Comparison of ENCODE assay signal across 14 mouse cellular contexts in genomic region chr5:35070953-35071352, GRCm38 (mm10). TPM values are rescaled to one million over a fixed set of nuclear protein-coding genes. Genes with fewer than 3 reads are reported as not detected.
A peak's percentile ranks its signal among the peaks of the same experiment; 100 is the strongest.
DNase-seq lines count a peak whose midpoint lies in the region; ATAC-seq and TF ChIP-seq lines count a peak whose summit lies in the region.
"Had no signal": no experiment of that assay in that cellular context is flagged by ENCODE, and none has a peak within 500 bp of the region (broad histone marks: within the 10 kb centered on the region; RNA-seq: fewer than 3 reads in every experiment).

No protein-coding gene starts in this region.

- H3K4me3 ChIP-seq in hindbrain, embryonic 10.5 days, result no peak overlapping the region
- H3K4me3 ChIP-seq in hindbrain, embryonic 11.5 days (ENCODE audit: low read depth, low read length), result no peak overlapping the region
- no peak overlapping the region for H3K4me3 ChIP-seq in stomach, embryonic 16.5 days (replicated peaks; ENCODE audit: low read length)
- H3K4me3 ChIP-seq in stomach, postnatal 0 days (ENCODE audit: low read depth, low read length), result no peak overlapping the region
- H3K4me3 ChIP-seq in kidney, embryonic 16.5 days (ENCODE audit: low read length), result no peak overlapping the region
- H3K4me3 ChIP-seq: erythroblast, embryonic 14.5 days; liver, embryonic 12.5 days had no signal

- TF ChIP-seq CTCF in stomach, postnatal 0 days (IDR thresholded peaks at IDR 0.05; ENCODE audit: low read depth), result no peak

- TF ChIP-seq EP300 in stomach, postnatal 0 days (optimal IDR thresholded peaks at IDR 0.05), result no peak

- H3K4me2 ChIP-seq in hindbrain, embryonic 11.5 days (replicated peaks; ENCODE audit: low read depth, low read length), result no peak overlapping the region
- H3K4me2 ChIP-seq in stomach, embryonic 16.5 days (ENCODE audit: low read depth, low read length), result no peak overlapping the region
- H3K4me2 ChIP-seq in stomach, postnatal 0 days (replicated peaks; ENCODE audit: low read depth), result no peak overlapping the region
- H3K4me2 ChIP-seq in kidney, embryonic 16.5 days (replicated peaks; ENCODE audit: low read depth, low read length), result no peak overlapping the region
- H3K4me2 ChIP-seq: liver, embryonic 12.5 days had no signal

- no peak for ATAC-seq in hindbrain, embryonic 11.5 days (ENCODE audit: low FRiP score)
- ATAC-seq in stomach, embryonic 16.5 days (ENCODE audit: insufficient read depth, low FRiP score), result no peak
- ATAC-seq in stomach, postnatal 0 days (ENCODE audit: low FRiP score, low TSS enrichment), result no peak
- no peak for ATAC-seq in kidney, embryonic 16.5 days (ENCODE audit: low FRiP score, low TSS enrichment)
- ATAC-seq: liver, embryonic 12.5 days had no signal

- H3K9ac ChIP-seq in hindbrain, embryonic 11.5 days (ENCODE audit: low read depth, low read length), result no peak overlapping the region
- 0 out of 2 replicates have a peak overlapping the region, but pooled peaks have one; percentile 4 for H3K9ac ChIP-seq in stomach, embryonic 16.5 days (ENCODE audit: low read length)
- no peak overlapping the region for H3K9ac ChIP-seq in stomach, postnatal 0 days (ENCODE audit: low read length)
- no peak overlapping the region for H3K9ac ChIP-seq in kidney, embryonic 16.5 days (replicated peaks; ENCODE audit: low read length)
- H3K9ac ChIP-seq: liver, embryonic 12.5 days had no signal

- no peaks in the 10 kb centered on the region for H3K36me3 ChIP-seq in hindbrain, embryonic 10.5 days
- no peaks in the 10 kb centered on the region for H3K36me3 ChIP-seq in hindbrain, embryonic 11.5 days (ENCODE audit: control insufficient read depth, insufficient read depth, low read length)
- H3K36me3 ChIP-seq in stomach, embryonic 16.5 days (ENCODE audit: control insufficient read depth, insufficient read depth, low read length), result no peaks in the 10 kb centered on the region
- H3K36me3 ChIP-seq in stomach, postnatal 0 days (ENCODE audit: control insufficient read depth, insufficient read depth, low read length), result no peaks in the 10 kb centered on the region
- no peaks in the 10 kb centered on the region for H3K36me3 ChIP-seq in kidney, embryonic 16.5 days (ENCODE audit: insufficient read depth, low read length)
- H3K36me3 ChIP-seq: liver, embryonic 12.5 days had no signal

- no peaks in the 10 kb centered on the region for H3K27me3 ChIP-seq in hindbrain, embryonic 10.5 days (ENCODE audit: insufficient read depth, poor library complexity, severe bottlenecking)
- H3K27me3 ChIP-seq in hindbrain, embryonic 11.5 days (ENCODE audit: control insufficient read depth, insufficient read depth, low read length), result no peaks in the 10 kb centered on the region
- H3K27me3 ChIP-seq in stomach, embryonic 16.5 days (ENCODE audit: control insufficient read depth, insufficient read depth, low read length), result no peaks in the 10 kb centered on the region
- no peaks in the 10 kb centered on the region for H3K27me3 ChIP-seq in stomach, postnatal 0 days (ENCODE audit: control insufficient read depth, insufficient read depth, low read length)
- no peaks in the 10 kb centered on the region; the same call in 1 of the 2 replicates for H3K27me3 ChIP-seq in kidney, embryonic 16.5 days (ENCODE audit: insufficient read depth, low read length)

- no peak for DNase-seq in hindbrain, embryonic 10.5 days (ENCODE audit: low spot score)
- DNase-seq in hindbrain, embryonic 11.5 days (ENCODE audit: low spot score), result no peak
- DNase-seq in stomach, postnatal 0 days (ENCODE audit: low spot score), result no peak
- DNase-seq in left cerebral cortex, adult 18-20 months (ENCODE audit: low spot score in 2 of 2), result peak; percentile 11 to 26
- DNase-seq in spleen, adult 18-20 months, result no peak
- no peak for DNase-seq in kidney, adult 11 months
- DNase-seq: cerebellum, postnatal 36 days; heart, adult 11 months; kidney, postnatal 4 days had no signal

- H3K4me1 ChIP-seq in hindbrain, embryonic 10.5 days (replicated peaks), result peaks cover 28% of the 10 kb centered on the region; the same call in 1 of the 2 replicates
- H3K4me1 ChIP-seq in hindbrain, embryonic 11.5 days (replicated peaks; ENCODE audit: control insufficient read depth, insufficient read depth, low read length), result no peaks in the 10 kb centered on the region
- no peaks in the 10 kb centered on the region for H3K4me1 ChIP-seq in stomach, embryonic 16.5 days (ENCODE audit: control insufficient read depth, insufficient read depth, low read length)
- no peaks in the 10 kb centered on the region for H3K4me1 ChIP-seq in stomach, postnatal 0 days (replicated peaks; ENCODE audit: control insufficient read depth, insufficient read depth)
- H3K4me1 ChIP-seq in kidney, embryonic 16.5 days (ENCODE audit: insufficient read depth, low read length), result no peaks in the 10 kb centered on the region
- H3K4me1 ChIP-seq: liver, embryonic 12.5 days had no signal

- no peaks in the 10 kb centered on the region for H3K9me3 ChIP-seq in hindbrain, embryonic 10.5 days
- no peaks in the 10 kb centered on the region for H3K9me3 ChIP-seq in hindbrain, embryonic 11.5 days (ENCODE audit: control insufficient read depth, low read length)
- H3K9me3 ChIP-seq in stomach, embryonic 16.5 days (replicated peaks; ENCODE audit: control insufficient read depth, low read length), result no peaks in the 10 kb centered on the region
- H3K9me3 ChIP-seq in stomach, postnatal 0 days (ENCODE audit: control insufficient read depth, low read length), result no peaks in the 10 kb centered on the region
- H3K9me3 ChIP-seq in kidney, embryonic 16.5 days (ENCODE audit: low read length), result no peaks in the 10 kb centered on the region
- H3K9me3 ChIP-seq: liver, embryonic 12.5 days had no signal

- WGBS in hindbrain, embryonic 10.5 days, result 55% methylated on average over 7 of the region's 7 CpGs
- WGBS in hindbrain, embryonic 11.5 days, result 57% methylated on average over 7 of the region's 7 CpGs
- WGBS in stomach, embryonic 16.5 days, result 51% methylated on average over 7 of the region's 7 CpGs
- WGBS in stomach, postnatal 0 days, result 52% methylated on average over 7 of the region's 7 CpGs
- 47% methylated on average over 7 of the region's 7 CpGs for WGBS in kidney, embryonic 16.5 days

- peak overlapping the region; percentile 19; the same call in 1 of the 2 replicates for H3K27ac ChIP-seq in hindbrain, embryonic 10.5 days
- no peak overlapping the region for H3K27ac ChIP-seq in hindbrain, embryonic 11.5 days (ENCODE audit: low read depth, low read length)
- H3K27ac ChIP-seq in stomach, embryonic 16.5 days (ENCODE audit: low read length), result no peak overlapping the region
- H3K27ac ChIP-seq in stomach, postnatal 0 days (replicated peaks), result no peak overlapping the region
- H3K27ac ChIP-seq in kidney, embryonic 16.5 days (ENCODE audit: low read length), result no peak overlapping the region
- H3K27ac ChIP-seq: liver, embryonic 12.5 days had no signal

RNA-seq across cellular contexts. Expression of gene Dok7, which starts 14.4 kb away (rescaled TPM):
- 0.30 and 0.52 TPM in 2 replicates for polyA plus RNA-seq in hindbrain, embryonic 10.5 days (2016; fragmentation: Nextera tagmentation; extraction: Ambion mirVana)
- polyA plus RNA-seq in hindbrain, embryonic 11.5 days (2014; fragmentation: Nextera tagmentation; extraction: Ambion mirVana), result 0.11 TPM in 1 of 2 replicates, not detected in the other
- 1.9 and 2.0 TPM in 2 replicates for polyA plus RNA-seq in stomach, embryonic 16.5 days (2015; fragmentation: Nextera tagmentation; extraction: Ambion mirVana)
- polyA plus RNA-seq in stomach, postnatal 0 days (2015; fragmentation: Nextera tagmentation; extraction: Ambion mirVana), result 0.72 and 1.0 TPM in 2 replicates
- 10 to 100 TPM; 24.7 to 26.6 TPM for total RNA-seq in left cerebral cortex, adult 18-20 months (2021)
- 1.0 and 1.3 TPM in 2 replicates for polyA plus RNA-seq in kidney, embryonic 16.5 days (2015; fragmentation: Nextera tagmentation; extraction: Ambion mirVana)
- total RNA-seq: neutrophil, adult 5-6 weeks had no signal
- polyA plus RNA-seq: erythroblast, embryonic 14.5 days; liver, embryonic 12.5 days had no signal

RNA-seq across cellular contexts. Expression of gene Hgfac, which starts 29.6 kb away (rescaled TPM):
- 0.25 and 0.27 TPM in 2 replicates for polyA plus RNA-seq in hindbrain, embryonic 10.5 days (2016; fragmentation: Nextera tagmentation; extraction: Ambion mirVana)
- polyA plus RNA-seq in hindbrain, embryonic 11.5 days (2014; fragmentation: Nextera tagmentation; extraction: Ambion mirVana), result 0.34 and 0.47 TPM in 2 replicates
- polyA plus RNA-seq in stomach, embryonic 16.5 days (2015; fragmentation: Nextera tagmentation; extraction: Ambion mirVana), result 7.7 and 8.2 TPM in 2 replicates
- polyA plus RNA-seq in stomach, postnatal 0 days (2015; fragmentation: Nextera tagmentation; extraction: Ambion mirVana), result 1.6 and 2.5 TPM in 2 replicates
- 1 to 10 TPM; 1.1 to 1.7 TPM for total RNA-seq in left cerebral cortex, adult 18-20 months (2021)
- polyA plus RNA-seq in kidney, embryonic 16.5 days (2015; fragmentation: Nextera tagmentation; extraction: Ambion mirVana), result 2.6 and 4.8 TPM in 2 replicates
- total RNA-seq: neutrophil, adult 5-6 weeks had no signal

RNA-seq across cellular contexts. Expression of gene Lrpap1, which starts 34.6 kb away (rescaled TPM):
- polyA plus RNA-seq in hindbrain, embryonic 10.5 days (2016; fragmentation: Nextera tagmentation; extraction: Ambion mirVana), result 89.7 and 98.6 TPM in 2 replicates
- polyA plus RNA-seq in hindbrain, embryonic 11.5 days (2014; fragmentation: Nextera tagmentation; extraction: Ambion mirVana), result 104 TPM in 2 replicates
- polyA plus RNA-seq in stomach, embryonic 16.5 days (2015; fragmentation: Nextera tagmentation; extraction: Ambion mirVana), result 156 and 192 TPM in 2 replicates
- 101 and 116 TPM in 2 replicates for polyA plus RNA-seq in stomach, postnatal 0 days (2015; fragmentation: Nextera tagmentation; extraction: Ambion mirVana)
- total RNA-seq in left cerebral cortex, adult 18-20 months (2021), result 100 to 1,000 TPM; 142 to 156 TPM
- 252 and 271 TPM in 2 replicates for polyA plus RNA-seq in kidney, embryonic 16.5 days (2015; fragmentation: Nextera tagmentation; extraction: Ambion mirVana)

Comparison
In these comparisons a context has a peak if more than half of its experiments do, and no peak if none do; other contexts are left out.
1. DNase-seq: peak in left cerebral cortex, adult 18-20 months (2 of 2); none in hindbrain, embryonic 10.5 days (single experiment), hindbrain, embryonic 11.5 days (single experiment), stomach, postnatal 0 days (single experiment), spleen, adult 18-20 months (0 of 2) and kidney, adult 11 months (single experiment).